Mouse (Mus musculus) heart, adult 11 months (tissue): ENCODE results near the gene Tmem163.
A peak's percentile ranks its signal among the peaks of the same experiment; 100 is the strongest.

Experiments used
- DNase-seq: peaks from one replicate; pipeline ENCODE4 v3.0.0; 2022

The Tmem163 gene

GRCm38 (mm10) chr1:127642976-127643769 lies 36.2 kb downstream of the Tmem163 start:
- DNase-seq, result peak; percentile 80

- DNase-seq, result no peak
Observed at GRCm38 (mm10) chr1:127637917-127638316, 41.4 kb downstream of the Tmem163 start.

GRCm38 (mm10) chr1:127627151-127627550 lies 52.2 kb downstream of the Tmem163 start:
- peak; percentile 17 for DNase-seq

GRCm38 (mm10) chr1:127625577-127626362 lies 53.6 kb downstream of the Tmem163 start:
- peak; percentile 84 for DNase-seq

- no peak for DNase-seq
Observed at GRCm38 (mm10) chr1:127622349-127622748, 57.0 kb downstream of the Tmem163 start.

- DNase-seq, result no peak
Observed at GRCm38 (mm10) chr1:127619036-127619435, 60.3 kb downstream of the Tmem163 start.

GRCm38 (mm10) chr1:127610378-127610777 lies 69.0 kb downstream of the Tmem163 start:
- DNase-seq, result peak; percentile 68

GRCm38 (mm10) chr1:127609814-127610213 lies 69.5 kb downstream of the Tmem163 start:
- DNase-seq, result peak; percentile 10

GRCm38 (mm10) chr1:127608326-127608725 lies 71.0 kb downstream of the Tmem163 start:
- peak; percentile 4 for DNase-seq

- peak; percentile 43 for DNase-seq
Observed at GRCm38 (mm10) chr1:127603697-127604631, 75.4 kb downstream of the Tmem163 start.

GRCm38 (mm10) chr1:127596143-127596542 lies 83.2 kb downstream of the Tmem163 start:
- DNase-seq, result peak; percentile 36

- DNase-seq, result no peak
Observed at GRCm38 (mm10) chr1:127595735-127596134, 83.6 kb downstream of the Tmem163 start.

- no peak for DNase-seq
Observed at GRCm38 (mm10) chr1:127589542-127589941, 89.8 kb downstream of the Tmem163 start.

- peak; percentile 70 for DNase-seq
Observed at GRCm38 (mm10) chr1:127587071-127587470, 92.3 kb downstream of the Tmem163 start.

- DNase-seq, result peak; percentile 6
Observed at GRCm38 (mm10) chr1:127586156-127586555, 93.2 kb downstream of the Tmem163 start.

- DNase-seq, result no peak
Observed at GRCm38 (mm10) chr1:127577981-127578380, 101.4 kb downstream of the Tmem163 start.

GRCm38 (mm10) chr1:127577083-127577482 lies 102.3 kb downstream of the Tmem163 start:
- peak; percentile 82 for DNase-seq

GRCm38 (mm10) chr1:127576563-127576962 lies 102.8 kb downstream of the Tmem163 start:
- peak; percentile 64 for DNase-seq

- DNase-seq, result peak; percentile 76
Observed at GRCm38 (mm10) chr1:127576143-127576542, 103.2 kb downstream of the Tmem163 start.

- peak; percentile 79 for DNase-seq
Observed at GRCm38 (mm10) chr1:127575692-127576091, 103.7 kb downstream of the Tmem163 start.

GRCm38 (mm10) chr1:127573186-127573585 lies 106.2 kb downstream of the Tmem163 start:
- peak; percentile 49 for DNase-seq

GRCm38 (mm10) chr1:127568641-127569040 lies 110.7 kb downstream of the Tmem163 start:
- peak; percentile 19 for DNase-seq

- DNase-seq, result no peak
Observed at GRCm38 (mm10) chr1:127556486-127556845, 122.9 kb downstream of the Tmem163 start.
